Mouse (Mus musculus) kidney, embryonic 16.5 days (tissue): ENCODE measurements around the gene Cd99l2. TPM values are rescaled to one million over a fixed set of nuclear protein-coding genes. Genes with fewer than 3 reads are reported as not detected.

ENCODE experiments used
- ATAC-seq: fragments of 200-750 bp; cut with Nextera tagmentation; 2 replicates; pipeline ENCODE4 v1.8.0; 2017; ENCODE audit warnings: moderate TSS enrichment; ENCODE audit not compliant: low FRiP score, low TSS enrichment
- H3K27ac ChIP-seq: fragments of 300-500 bp; sonication (generic); 2 replicates; pipeline ENCODE4 v1.5.1; 2014; ENCODE audit warnings: low read length
- H3K27me3 ChIP-seq: fragments of 300-500 bp; sonication (generic); 2 replicates; pipeline ENCODE4 v1.6.1; 2014; ENCODE audit warnings: low read length, control low read depth, mixed read lengths; ENCODE audit not compliant: insufficient read depth
- H3K36me3 ChIP-seq: fragments of 300-500 bp; sonication (generic); 2 replicates; pipeline ENCODE4 v1.6.1; 2014; ENCODE audit warnings: low read length, control low read depth, mixed read lengths; ENCODE audit not compliant: insufficient read depth
- H3K4me1 ChIP-seq: fragments of 300-500 bp; sonication (generic); 2 replicates; pipeline ENCODE4 v1.6.1; 2014; ENCODE audit warnings: low read length, control low read depth, mixed read lengths; ENCODE audit not compliant: insufficient read depth
- H3K4me2 ChIP-seq: fragments of 300-500 bp; sonication (generic); replicated peaks from 2 replicates; pipeline ENCODE4 v1.6.1; 2014; ENCODE audit warnings: low read depth, low read length
- H3K4me3 ChIP-seq: fragments of 300-500 bp; sonication (generic); 2 replicates; pipeline ENCODE4 v1.5.1; 2014; ENCODE audit warnings: mild to moderate bottlenecking, low read length
- H3K9ac ChIP-seq: fragments of 300-500 bp; sonication (generic); replicated peaks from 2 replicates; pipeline ENCODE4 v1.6.1; 2014; ENCODE audit warnings: low read length
- H3K9me3 ChIP-seq: fragments of 300-500 bp; sonication (generic); 2 replicates; pipeline ENCODE4 v1.6.1; 2016; ENCODE audit warnings: low read length, control low read depth
- WGBS: fragments of 180-500 bp; shearing (Covaris S2); extraction: QIAGEN DNeasy Blood & Tissue Kit; methylation state at CpG from one replicate; pipeline ENCODE4 v1.1.7; 2014; 5-methylcytosine and 5-hydroxymethylcytosine counted together
- polyA plus RNA-seq: library from polyadenylated mRNA; unstranded; fragments of >200 nt; fragmentation: Nextera tagmentation; extraction: Ambion mirVana; gene quantifications from 2 replicates; pipeline ENCODE4 v1.2.1, GENCODE M21; 2015

Gene Cd99l2
- polyA plus RNA-seq, 1 experiment from 2014 or later = 35.9 TPM

DNA sequence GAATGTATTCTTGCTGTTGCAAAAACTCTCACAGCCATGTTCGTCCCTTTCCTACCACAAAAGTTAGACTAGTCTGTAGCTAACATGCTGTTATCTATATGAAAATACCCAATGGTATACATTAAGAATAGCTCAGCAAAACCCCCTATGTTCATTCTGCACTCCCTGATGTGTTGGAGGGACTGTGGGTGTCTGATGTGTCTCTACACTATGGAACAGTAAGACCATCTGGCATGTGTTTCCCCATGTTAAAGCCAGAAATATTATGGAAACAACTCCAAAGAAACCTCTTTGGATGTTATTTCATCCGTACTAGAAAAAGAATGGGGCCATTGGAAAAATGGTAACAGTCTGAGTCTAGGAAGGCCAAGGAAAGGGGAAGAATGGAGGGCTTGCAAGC, 57.1 kb downstream of the Cd99l2 start:
- Histone ChIP-seq H3K27ac (no peak overlapping the region), H3K4me1 (no peaks in the 10 kb centered on the region), H3K27me3 (no peaks in the 10 kb centered on the region; the same call in 1 of the 2 replicates), H3K4me2 (no peak overlapping the region), H3K9ac (no peak overlapping the region), H3K9me3 (no peaks in the 10 kb centered on the region), H3K36me3 (0 out of 2 replicates have a peak, but pooled peaks cover 1% of the 10 kb centered on the region), H3K4me3 (no peak overlapping the region)
- ATAC-seq = no peak
- WGBS = 85% methylated on average over 2 of the region's 2 CpGs

DNA sequence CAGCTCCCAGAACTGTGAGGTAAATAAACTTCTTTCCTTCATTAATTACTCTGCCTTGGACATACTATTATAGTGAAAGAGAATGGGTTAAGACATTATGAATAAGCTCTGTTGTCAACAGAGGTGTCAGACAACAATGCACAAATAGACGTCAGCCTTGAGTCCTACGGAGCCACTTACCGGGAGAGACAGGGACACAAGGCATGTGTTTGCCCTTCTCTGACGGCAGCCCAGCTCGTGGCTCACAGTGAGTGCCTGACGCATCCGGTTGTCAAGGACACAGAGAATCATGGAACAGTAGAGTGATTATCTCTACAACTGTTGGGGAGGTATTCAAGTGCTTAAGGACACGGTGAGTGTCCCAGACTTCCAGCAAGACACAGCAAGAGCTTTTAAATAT, 57.8 kb downstream of the Cd99l2 start:
- H3K4me1 ChIP-seq = no peaks in the 10 kb centered on the region
- no peaks in the 10 kb centered on the region for H3K9me3 ChIP-seq
- H3K27ac ChIP-seq = no peak overlapping the region
- no peak overlapping the region for H3K4me3 ChIP-seq
- ATAC-seq = no peak
- H3K9ac ChIP-seq = no peak overlapping the region
- no peaks in the 10 kb centered on the region for H3K36me3 ChIP-seq
- no peak overlapping the region for H3K4me2 ChIP-seq
- WGBS = 75% methylated on average over 8 of the region's 8 CpGs
- peaks cover 2% of the 10 kb centered on the region; the same call in 1 of the 2 replicates for H3K27me3 ChIP-seq

DNA sequence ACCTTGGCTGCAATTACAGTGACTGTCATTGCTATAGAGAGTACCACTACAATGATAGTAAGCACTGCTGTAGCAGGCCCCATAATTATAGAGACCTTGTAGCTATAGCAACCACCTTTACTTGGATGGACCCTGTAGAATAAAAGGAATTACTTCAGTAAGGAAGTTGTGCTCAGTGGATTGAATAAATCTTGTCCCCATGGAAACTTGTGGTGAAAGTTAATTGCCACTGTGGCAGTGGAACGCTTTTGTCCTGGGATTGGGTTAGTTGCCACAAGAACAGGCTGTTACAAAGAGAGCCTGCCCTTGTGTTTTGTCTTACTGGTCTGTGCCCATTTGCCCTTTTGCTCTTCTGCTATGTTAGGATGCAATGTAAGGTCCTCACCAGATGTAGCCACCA, 58.2 kb downstream of the Cd99l2 start:
- 100% methylated on average over 1 of the region's 1 CpGs for whole genome bisulfite sequencing

DNA sequence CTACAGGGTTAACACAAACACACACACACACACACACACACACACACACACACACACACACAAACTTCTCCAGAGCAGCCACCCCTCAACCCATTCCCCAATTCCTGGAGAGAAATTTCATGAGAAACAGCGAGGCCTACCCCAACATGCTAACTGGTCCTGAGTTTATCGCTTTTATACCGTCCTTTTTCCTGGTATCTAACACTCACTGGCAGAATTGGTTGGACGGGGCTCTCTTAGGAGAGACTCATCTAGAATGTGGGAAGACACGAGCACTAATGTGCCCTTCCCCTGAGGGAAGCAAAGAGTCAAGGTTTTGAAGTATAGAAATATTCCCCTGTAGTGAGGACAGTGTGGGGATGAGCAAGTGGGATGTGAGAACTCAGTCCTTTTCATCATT, 61.7 kb downstream of the Cd99l2 start:
- WGBS = 90% methylated on average over 5 of the region's 5 CpGs
- Histone ChIP-seq H3K4me2 (no peak overlapping the region), H3K27me3 (peaks cover 2% of the 10 kb centered on the region; the same call in 1 of the 2 replicates), H3K36me3 (0 out of 2 replicates have a peak, but pooled peaks cover 4% of the 10 kb centered on the region), H3K4me1 (no peaks in the 10 kb centered on the region), H3K9ac (no peak overlapping the region), H3K27ac (no peak overlapping the region), H3K9me3 (no peaks in the 10 kb centered on the region), H3K4me3 (no peak overlapping the region)
- no peak for ATAC-seq

More for the DNA sequence above, 58.2 kb downstream of the Cd99l2 start:
- no peak overlapping the region for H3K9ac ChIP-seq
- no peak overlapping the region for H3K27ac ChIP-seq
- no peaks in the 10 kb centered on the region for H3K36me3 ChIP-seq
- H3K4me1 ChIP-seq = no peaks in the 10 kb centered on the region
- H3K4me3 ChIP-seq = no peak overlapping the region
- peaks cover 2% of the 10 kb centered on the region; the same call in 1 of the 2 replicates for H3K27me3 ChIP-seq
- H3K9me3 ChIP-seq = no peaks in the 10 kb centered on the region
- ATAC-seq = no peak
- H3K4me2 ChIP-seq = no peak overlapping the region

DNA sequence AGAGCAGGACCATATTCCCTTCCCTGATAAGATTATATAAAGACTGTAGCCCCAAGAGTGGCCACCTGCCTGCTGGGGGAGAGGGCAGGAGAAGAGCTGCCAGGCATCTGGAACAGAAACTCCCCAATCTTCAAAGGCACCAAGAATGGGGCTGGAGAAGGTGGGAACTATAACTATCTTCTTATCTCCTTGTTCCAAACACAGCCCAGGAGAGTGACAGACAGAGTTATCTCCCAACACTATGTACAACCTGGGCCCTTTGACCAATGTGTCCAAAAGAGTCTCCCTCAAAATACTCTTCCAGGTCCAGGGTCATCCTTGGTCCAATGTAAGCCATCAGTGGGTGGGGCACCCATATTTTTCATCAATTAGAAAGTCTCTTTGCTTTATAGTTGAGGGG, 65.2 kb downstream of the Cd99l2 start:
- Histone ChIP-seq H3K4me2 (no peak overlapping the region), H3K27ac (no peak overlapping the region)

DNA sequence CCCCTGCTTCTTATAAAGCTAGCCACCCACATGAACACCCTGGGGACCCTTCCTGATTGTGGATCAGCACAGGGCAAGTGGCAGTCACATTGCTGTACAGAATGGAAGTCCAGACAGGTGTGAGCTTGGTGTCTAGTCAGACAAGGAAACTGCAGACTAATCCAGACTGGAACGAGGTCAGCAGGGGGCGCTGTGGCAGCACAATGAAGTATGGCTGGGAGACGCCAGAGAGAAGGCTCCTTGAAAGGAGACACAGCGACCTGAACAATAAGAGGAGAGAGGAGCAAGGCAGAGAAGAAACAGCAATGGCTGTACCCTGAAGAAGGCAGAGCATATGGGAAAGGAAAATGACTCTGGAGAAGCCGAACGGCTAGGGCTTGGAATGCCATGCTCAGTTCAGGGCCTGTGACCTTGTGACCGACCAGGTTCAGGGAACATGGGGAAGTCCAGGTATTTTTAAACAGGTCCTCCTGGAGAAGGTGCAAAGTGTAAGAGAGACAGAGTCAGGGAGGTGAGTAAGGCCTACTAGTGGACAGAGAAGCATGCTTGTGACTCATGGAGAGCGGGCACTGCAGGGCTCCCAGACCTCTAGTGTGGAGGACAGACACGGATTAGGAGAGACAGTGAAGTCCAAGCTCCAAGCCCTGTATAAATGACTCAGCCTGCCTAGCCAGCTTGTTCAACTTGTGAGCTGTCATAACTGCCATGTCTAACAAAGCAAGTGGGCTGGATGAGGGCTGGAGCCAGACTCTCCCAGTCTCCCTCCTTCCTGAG, 66.7 kb downstream of the Cd99l2 start:
- Histone ChIP-seq H3K9me3 (no peaks in the 10 kb centered on the region), H3K4me2 (no peak overlapping the region), H3K4me1 (no peaks in the 10 kb centered on the region), H3K4me3 (no peak overlapping the region), H3K27me3 (peaks cover 2% of the 10 kb centered on the region; the same call in 1 of the 2 replicates), H3K9ac (no peak overlapping the region), H3K36me3 (0 out of 2 replicates have a peak, but pooled peaks cover 6% of the 10 kb centered on the region), H3K27ac (no peak overlapping the region)
- WGBS = 52% methylated on average over 9 of the region's 9 CpGs
- ATAC-seq = peak; percentile 54

More for the DNA sequence above, 65.2 kb downstream of the Cd99l2 start:
- Histone ChIP-seq H3K36me3 (0 out of 2 replicates have a peak, but pooled peaks cover 4% of the 10 kb centered on the region), H3K27me3 (peaks cover 2% of the 10 kb centered on the region; the same call in 1 of the 2 replicates), H3K4me3 (no peak overlapping the region), H3K9me3 (no peaks in the 10 kb centered on the region), H3K9ac (no peak overlapping the region), H3K4me1 (no peaks in the 10 kb centered on the region)
- no peak for ATAC-seq

DNA sequence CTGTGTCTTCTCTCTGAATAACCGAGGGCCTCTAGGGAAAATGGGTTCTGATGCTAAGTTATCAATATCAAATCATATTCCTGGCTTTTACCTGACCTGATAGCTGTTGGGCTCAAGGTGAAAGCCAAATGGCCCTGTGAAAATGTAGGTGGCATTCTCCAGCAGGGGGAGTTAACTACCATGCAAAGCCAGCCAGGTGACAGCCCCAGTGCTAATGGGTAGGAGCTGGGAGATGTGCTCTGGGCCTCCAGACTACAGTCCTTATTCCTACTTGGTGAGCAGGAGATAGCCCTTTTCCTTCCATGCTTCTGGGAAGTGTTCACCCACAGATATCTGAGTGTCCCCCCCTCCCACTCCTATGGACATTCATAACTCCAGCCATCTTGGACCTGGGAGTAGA, 67.8 kb downstream of the Cd99l2 start:
- ATAC-seq = no peak
- Histone ChIP-seq H3K4me1 (no peaks in the 10 kb centered on the region), H3K9me3 (no peaks in the 10 kb centered on the region), H3K27ac (no peak overlapping the region), H3K4me2 (no peak overlapping the region), H3K4me3 (no peak overlapping the region), H3K36me3 (0 out of 2 replicates have a peak, but pooled peaks cover 6% of the 10 kb centered on the region), H3K27me3 (no peaks in the 10 kb centered on the region; the same call in 1 of the 2 replicates), H3K9ac (no peak overlapping the region)
- 77% methylated on average over 1 of the region's 1 CpGs for WGBS

- WGBS = 83% methylated on average over 4 of the region's 4 CpGs
- H3K36me3 ChIP-seq = no peaks in the 10 kb centered on the region
- no peaks in the 10 kb centered on the region for H3K9me3 ChIP-seq
- no peak overlapping the region for H3K9ac ChIP-seq
- no peak overlapping the region for H3K27ac ChIP-seq
- no peaks in the 10 kb centered on the region for H3K4me1 ChIP-seq
- H3K27me3 ChIP-seq = peaks cover 2% of the 10 kb centered on the region; the same call in 1 of the 2 replicates
- H3K4me3 ChIP-seq = no peak overlapping the region
- no peak for ATAC-seq
- no peak overlapping the region for H3K4me2 ChIP-seq
These were observed 79.0 kb downstream of the Cd99l2 start for GRCm38 (mm10) chrX:71413616-71414015.

DNA sequence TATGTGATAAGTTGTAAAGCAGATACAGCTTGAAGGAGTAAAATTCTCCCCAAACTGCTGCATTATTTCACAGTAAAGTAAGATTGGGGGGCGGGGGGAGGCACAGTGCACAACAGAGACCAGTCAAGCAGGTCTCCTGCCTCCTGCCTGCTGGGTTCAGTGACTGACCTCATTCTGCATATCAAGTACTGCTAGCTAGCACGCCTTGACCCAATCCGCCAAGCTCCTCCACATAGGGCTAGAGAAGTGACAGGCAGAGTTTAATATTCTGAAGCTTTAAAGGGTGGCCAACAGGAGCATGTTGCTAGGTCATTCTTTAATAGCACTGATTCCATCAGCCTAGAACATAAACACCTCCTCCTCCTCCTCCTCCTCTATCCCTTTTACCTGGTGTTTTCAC, 79.9 kb downstream of the Cd99l2 start:
- no peak overlapping the region for H3K4me3 ChIP-seq
- H3K9me3 ChIP-seq = no peaks in the 10 kb centered on the region
- no peak overlapping the region for H3K4me2 ChIP-seq
- no peak for ATAC-seq
- H3K36me3 ChIP-seq = no peaks in the 10 kb centered on the region
- H3K27ac ChIP-seq = no peak overlapping the region
- no peak overlapping the region for H3K9ac ChIP-seq
- H3K27me3 ChIP-seq = peaks cover 2% of the 10 kb centered on the region; the same call in 1 of the 2 replicates
- H3K4me1 ChIP-seq = no peaks in the 10 kb centered on the region
- 37% methylated on average over 3 of the region's 3 CpGs for WGBS

DNA sequence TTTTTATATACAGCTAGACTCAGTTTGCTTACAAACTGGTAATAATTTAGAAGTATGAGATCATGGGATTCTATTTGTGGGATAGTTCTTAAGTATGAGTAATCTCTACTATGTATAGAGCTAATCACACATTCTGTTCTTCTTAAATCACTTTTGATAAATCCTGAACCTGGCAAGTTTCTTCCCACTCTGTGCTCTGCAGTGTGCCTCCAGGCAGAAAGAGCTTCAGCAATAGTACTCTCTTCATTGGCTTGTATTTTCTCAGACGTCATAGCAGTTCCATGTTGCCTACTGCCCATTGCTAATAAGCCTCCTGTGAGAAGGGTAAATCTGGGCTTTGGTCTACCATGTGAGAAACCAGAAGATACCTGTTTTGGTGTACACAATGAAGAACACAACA, 84.3 kb downstream of the Cd99l2 start:
- ATAC-seq = no peak
- H3K4me1 ChIP-seq = no peaks in the 10 kb centered on the region
- H3K9me3 ChIP-seq = no peaks in the 10 kb centered on the region
- no peak overlapping the region for H3K9ac ChIP-seq
- H3K27me3 ChIP-seq = peaks cover 2% of the 10 kb centered on the region; the same call in 1 of the 2 replicates
- H3K4me3 ChIP-seq = no peak overlapping the region
- WGBS = 84% methylated on average over 1 of the region's 1 CpGs
- no peak overlapping the region for H3K4me2 ChIP-seq
- H3K27ac ChIP-seq = no peak overlapping the region
- no peaks in the 10 kb centered on the region for H3K36me3 ChIP-seq
